Mouse (Mus musculus): ENCODE data around the gene Noc2l.

The Noc2l gene

DNA sequence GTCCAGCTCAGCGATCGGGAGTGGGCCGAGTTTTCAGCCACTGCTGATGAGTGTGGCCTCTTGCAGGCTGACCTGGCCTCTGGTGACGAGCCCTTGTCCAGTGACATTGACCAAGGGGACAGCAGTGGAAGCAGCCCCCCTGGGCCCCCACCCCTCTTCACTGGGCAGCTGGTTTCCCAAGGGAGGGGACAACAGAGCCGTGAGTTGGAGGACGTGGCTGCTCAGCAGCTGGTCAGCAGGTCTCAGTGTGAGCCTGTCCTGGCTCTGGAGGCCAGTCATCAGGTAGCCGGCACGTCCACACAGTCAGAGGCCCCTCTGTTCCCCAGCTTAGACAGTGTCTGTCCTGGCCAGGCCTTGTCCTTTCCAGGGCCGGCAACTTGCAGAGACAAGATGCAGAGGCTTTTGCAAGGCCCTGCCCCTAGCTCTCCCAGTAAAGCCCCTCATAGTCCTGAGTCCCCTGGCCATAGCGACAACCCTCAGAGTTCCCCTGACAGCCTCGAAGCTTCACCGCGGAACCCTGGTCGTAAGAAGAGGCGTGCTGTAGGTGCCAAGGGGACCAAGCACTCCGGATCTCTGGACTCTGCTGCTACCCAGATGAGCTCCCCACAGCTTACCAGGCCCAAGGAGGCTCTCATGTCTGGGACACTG is 18.7 kb upstream of the Noc2l start:
- DNase-seq: no peak

DNA sequence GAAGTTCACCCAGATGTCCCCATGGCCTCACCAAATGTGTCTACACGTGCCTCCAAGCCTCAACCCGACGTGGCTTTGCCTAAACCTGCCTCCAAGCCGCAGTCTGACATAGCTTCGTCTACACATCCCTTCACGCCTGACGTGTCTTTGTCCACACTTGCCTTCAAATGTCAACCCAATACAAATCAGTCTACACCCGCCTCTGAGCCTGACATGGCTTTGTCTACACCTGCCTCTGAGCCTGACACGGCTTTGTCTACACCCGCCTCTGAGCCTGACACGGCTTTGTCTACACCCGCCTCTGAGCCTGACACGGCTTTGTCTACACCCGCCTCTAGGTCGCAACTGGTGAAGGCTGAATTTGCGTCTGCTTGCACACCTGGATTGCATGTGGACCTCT is 18.0 kb upstream of the Noc2l start:
- DNase-seq: no peak

DNA sequence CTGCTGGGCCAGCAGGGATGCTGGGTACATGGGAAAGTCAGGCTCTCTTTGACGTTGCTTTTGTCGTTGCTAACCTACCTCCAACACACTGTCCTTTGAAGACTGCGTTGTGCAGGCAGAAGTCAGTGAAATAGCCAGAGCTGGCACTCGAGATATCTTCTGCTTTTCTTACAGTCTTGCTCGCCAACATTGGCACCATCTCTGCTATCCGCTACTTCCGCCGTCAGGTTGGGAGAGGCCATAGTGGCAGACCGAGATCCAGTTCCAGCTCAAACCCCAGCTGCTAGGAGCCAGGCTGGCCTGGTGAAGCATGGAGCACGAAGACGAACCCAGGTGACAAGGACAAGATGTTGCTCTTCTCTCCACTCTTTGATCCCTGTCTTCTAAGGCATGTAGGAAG is 15.9 kb upstream of the Noc2l start:
- no peak for DNase-seq

DNA sequence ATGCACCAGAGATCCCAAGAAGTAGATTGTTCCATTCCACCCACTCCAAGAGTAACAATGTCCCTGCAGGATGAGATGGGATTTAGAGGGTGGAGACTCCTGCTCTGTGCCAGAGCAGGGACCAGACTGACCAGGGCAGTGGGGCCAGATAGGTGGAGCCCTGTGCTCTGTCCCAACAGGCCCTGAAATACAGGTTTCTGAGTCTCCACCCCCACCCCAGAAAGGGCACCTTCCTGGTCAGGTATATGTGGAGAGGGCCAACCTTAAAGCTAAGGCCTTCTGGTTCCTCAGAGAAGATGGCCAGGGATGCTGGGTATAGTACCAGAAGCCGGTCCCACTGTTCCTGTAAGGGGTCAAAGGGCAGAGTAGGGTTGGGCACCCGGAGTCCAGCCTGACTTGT is 11.5 kb upstream of the Noc2l start:
- DNase-seq: no peak

DNA sequence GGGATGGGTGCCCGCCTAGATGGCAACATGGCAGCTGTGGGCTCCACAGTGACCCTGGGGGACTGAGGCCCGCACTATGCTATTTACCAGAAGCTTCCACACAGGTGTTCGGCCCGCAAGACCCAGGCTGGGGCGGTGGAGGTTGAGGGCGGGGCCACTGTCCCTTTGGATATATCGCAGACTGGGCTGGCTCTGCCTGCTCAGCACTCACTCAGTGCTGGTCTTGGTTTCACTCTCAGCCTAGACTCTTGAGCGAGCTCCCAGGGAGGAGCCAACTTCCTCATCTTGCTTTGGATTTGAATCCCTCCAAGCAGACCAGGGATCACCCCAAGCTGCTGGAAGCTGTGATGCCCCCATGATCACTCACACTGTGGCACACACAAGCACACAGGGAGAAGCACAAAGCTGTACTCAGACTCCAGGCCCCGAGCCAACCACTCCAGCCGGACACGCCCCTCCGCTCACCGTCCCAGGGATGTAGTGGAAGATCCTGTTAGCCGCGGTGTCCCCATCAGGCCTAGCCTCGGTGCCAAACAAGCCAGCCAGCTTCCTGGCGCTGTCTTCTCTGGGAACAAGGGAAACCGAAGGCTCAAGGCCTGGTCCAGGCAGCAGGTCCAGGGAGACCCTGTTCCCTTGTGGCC is 7.9 kb upstream of the Noc2l start:
- DNase-seq: no peak

DNA sequence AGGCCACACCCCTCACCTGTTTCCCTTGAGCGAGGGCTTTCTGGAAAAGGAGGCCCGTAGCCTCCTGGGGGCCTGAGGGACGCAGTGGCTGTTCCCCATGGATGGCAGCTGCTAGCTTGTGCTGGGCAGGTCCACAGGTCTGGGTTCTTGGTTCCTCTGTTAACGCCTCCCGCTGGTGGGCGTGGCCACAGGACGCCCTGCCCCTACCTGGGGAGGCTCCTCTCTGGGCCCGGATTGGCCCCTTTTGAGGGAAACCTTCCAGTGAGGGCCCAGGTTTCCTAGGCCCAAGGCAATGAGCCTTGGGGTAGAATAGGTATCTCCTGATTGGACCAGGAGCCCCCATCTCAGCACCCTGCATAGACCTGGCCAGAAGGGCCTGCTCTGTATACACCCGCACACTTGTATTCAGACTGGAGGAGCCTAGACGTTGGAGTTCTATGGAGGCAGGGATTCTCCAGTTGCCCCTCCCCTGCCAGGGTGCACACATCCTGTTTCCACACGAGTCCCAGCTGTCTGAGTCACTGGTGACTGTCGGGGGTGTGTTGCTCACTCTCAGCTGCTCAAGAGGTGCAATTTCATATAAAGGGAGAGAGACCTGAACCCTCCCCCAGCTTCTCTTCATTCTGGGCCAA is 7.3 kb upstream of the Noc2l start:
- DNase-seq: no peak

DNA sequence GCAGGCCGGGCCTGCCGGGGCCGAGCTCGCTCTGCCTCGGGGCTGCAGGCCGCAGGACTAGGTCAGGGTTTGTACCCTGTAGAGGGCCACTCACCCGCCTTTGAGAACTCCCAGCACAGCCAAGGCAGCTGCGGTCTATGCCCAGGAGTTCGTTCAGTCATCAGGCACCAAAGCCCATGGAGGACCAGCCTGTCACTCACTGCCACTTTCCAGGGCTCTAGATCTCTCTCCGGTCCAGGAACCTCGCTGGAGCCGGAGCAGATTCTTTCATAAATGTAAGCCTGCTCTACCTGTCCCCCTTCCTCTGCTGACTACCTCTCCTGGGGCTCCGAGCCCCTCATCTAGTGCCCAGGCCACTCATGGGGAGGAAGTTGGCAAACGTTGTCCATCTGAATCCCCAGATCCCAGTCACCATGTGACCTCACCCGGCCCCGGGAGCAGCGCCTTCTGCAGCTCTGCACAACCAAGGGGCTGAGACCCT is 1.7 kb upstream of the Noc2l start:
- DNase-seq: no peak

DNA sequence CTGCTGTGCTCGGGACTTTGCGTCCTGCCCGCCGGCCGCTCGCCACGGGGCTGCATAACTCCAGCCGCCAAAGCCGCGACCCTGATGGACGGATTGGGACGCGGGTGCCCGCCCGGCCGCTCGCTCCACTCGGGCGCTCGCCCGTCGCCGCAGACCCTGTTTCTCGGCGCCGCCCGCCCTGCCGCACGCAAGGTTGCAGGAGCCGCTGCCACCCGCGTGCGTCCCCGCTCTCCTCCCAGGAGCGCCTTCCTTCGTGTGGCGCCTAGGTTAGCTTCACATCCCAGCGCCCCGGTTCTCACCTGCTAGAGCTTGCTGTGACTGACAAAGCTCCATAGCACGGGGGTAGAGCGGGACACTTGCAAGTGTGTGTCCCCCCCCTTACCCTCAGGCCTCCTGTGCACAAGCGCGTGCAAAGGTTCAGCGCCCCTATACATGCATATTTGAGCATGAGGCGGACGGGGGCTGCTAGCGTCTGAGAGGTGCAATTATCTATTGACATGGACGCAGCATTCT is 1.1 kb upstream of the Noc2l start, which contains the start of gene Plekhn1:
Gene Plekhn1 (minus strand): TSS at position 157 of the 513 bp plus-strand sequence.
- DNase-seq: peak; percentile 79

DNA sequence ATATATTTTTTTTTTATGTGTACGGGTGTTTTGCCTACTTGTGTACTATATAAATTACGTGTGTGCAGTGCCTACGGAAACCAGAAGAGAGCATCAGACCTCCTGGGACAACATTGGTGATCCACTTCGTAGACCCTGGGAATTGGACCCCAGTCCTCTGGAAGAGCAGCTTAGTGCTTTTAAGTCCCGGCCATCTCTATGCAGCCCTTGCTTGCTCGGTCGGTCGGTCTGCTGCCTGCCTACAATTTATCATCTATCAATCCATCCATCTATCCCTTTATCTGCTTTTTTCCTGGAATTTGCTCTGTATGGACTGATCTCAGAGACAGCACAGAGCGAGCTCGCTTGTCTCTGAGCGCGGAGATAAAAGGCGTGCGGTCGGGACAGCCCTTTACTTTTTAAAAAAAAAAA is 445 bp upstream of the Noc2l start:
- no peak for DNase-seq

DNA sequence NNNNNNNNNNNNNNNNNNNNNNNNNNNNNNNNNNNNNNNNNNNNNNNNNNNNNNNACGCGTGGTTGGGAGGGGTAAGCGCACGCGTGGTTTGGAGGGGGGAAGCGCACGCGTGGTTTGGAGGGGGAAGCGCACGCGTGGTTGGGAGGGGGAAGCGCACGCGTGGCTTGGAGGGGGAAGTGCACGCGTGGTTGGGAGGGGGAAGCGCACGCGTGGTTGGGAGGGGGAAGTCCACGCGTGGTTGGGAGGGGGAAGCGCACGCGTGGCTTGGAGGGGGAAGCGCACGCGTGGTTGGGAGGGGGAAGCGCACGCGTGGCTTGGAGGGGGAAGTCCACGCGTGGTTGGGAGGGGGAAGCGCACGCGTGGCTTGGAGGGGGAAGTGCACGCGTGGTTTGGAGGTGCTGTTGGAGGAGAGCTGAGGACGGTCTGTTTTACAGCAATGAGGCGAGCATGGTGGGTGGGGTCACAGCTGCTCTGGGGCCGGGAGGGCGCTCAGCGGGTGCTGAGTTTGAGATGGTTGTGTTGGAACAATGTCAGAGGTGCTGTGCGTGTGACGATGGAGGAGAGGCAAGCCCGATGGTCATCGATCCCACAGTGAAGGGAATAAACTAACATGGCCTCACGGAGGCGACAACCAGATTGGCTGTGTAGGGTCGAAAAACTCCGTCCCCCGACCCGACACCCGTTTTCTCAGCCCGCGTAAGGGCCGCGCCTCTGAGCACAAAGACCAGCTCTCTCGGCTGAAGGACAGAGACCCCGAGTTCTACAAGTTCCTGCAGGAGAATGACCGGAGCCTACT is 1.0 kb downstream of the Noc2l start:
- DNase-seq: no peak

DNA sequence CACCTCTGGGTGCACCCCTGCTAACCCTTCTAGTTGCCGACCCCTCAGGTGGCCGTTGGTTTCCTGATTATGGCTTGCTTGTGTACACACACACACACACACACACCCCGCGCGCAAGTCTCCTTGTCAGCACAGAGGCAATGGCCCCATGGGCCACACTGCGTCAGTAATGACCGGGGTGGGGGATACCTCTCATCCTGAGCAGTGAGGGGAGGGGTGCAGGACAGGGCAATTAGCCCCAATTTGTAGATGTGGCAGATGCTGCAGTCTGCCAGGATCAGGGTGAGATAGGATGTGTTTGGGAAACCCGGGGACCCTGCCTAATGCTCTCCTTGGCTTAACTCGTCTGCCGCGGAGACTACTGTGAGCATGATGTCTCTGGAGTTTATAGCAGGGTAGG is 13.8 kb downstream of the Noc2l start:
- DNase-seq: no peak

DNA sequence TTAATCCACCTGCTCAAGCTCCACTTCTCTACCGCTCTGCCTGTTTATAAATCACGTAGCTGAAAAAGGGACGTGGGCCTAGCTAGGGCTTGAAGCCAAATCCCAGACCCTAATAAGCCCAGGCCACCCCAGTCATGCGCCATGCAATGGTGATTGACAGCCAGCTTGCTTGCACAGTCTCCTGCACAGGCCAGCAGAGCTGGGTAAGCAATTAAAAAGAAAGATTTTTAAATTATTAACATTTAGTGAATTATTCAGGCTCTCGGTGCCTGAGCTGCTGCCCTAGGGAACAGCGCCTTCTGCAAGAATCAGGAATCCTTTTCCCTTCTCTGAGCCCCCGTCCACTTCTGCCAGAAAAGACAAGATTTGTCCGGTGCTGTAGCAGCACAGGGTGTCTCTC is 15.3 kb downstream of the Noc2l start:
- no peak for DNase-seq

DNA sequence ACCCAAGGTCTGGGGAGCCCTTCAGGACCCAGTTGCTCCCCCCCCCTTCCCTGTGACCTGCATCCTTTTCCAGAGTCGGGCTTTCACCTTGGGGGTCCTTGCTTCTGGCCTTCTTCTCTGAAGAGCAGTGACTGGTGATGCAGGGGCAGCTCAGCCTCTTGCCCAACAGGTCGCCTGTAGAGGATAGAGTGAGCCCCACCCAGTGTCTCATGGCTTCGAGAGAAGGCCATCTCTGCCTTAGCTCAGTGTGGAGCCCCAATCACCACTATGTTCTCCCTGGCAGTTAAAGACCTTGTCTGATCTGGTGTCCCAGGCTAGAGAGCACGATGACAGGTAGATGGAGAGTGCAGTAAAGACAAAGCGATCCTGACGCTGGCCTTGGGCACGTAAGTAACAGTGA is 16.3 kb downstream of the Noc2l start:
- no peak for DNase-seq

DNA sequence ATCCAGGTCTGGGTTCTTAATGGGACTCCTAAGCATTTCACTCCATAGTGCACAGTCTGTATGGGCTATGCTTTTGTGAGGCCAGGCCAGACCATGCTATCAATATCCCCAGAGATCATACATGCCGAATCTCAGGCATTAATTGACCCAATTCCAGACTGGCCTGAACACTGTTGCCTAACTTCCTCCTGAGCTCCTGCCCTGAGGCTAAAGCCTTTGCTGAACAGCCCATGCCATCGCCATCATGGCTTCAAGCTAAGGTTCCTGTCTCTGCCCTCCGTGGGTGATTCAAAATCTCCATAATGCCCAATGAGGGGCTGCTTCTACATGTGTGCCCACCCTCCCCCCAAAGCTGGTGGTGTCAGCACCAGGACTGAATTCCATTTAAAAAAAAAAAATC is 16.8 kb downstream of the Noc2l start:
- DNase-seq: no peak

DNA sequence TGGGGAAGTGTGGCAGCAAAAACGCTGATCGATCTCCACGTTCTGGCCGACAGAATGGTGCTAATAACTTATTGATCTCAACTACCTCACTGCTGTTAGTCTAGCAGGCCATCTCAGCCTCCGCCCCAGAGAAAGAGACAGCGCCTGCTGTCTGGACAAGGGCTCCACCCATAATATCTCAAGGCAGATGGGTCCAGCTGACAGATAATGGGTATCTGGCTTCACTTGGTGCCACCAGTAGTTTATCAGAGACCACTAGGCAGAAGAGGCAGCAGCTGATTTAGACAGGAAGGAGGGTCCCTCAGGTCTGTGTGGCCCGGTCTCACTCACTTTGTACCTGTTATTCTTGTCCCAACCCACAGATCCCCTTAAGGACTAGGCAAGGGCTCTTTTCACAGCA is 17.2 kb downstream of the Noc2l start:
- no peak for DNase-seq

DNA sequence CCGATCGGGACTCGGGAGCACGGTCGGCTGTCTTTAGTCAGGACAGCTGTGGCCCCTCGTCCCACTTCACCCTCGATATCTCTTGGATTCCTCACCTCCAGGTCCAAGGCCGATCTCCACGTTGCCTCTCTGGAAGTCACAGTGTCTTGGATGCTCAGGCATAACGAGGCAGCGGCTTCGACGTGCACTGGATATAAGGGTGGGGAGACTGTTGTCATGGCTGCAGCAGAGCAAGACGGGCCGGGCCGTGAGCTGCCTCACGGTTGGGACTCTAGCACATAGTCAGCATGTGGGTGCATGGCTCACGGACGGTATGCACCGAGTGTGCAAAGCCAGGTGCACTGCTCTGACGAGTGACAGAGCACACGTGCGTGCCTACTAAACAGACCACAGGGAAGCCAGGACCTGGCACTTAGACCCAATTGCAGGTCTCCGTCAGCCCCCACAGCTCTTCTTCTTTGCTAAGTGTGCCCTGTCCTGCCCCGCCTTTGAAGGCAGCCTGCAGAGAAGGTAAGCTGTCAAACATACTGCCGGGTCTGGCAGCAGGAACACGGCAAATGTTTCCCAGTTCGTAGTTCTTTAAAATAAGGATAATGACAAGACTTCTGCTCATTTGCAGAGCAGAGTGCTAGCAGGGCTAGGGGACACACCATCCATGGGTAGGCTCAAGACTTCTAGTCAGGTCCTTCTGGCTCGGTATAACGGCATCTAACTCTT is 18.7 kb downstream of the Noc2l start:
- no peak for DNase-seq

DNA sequence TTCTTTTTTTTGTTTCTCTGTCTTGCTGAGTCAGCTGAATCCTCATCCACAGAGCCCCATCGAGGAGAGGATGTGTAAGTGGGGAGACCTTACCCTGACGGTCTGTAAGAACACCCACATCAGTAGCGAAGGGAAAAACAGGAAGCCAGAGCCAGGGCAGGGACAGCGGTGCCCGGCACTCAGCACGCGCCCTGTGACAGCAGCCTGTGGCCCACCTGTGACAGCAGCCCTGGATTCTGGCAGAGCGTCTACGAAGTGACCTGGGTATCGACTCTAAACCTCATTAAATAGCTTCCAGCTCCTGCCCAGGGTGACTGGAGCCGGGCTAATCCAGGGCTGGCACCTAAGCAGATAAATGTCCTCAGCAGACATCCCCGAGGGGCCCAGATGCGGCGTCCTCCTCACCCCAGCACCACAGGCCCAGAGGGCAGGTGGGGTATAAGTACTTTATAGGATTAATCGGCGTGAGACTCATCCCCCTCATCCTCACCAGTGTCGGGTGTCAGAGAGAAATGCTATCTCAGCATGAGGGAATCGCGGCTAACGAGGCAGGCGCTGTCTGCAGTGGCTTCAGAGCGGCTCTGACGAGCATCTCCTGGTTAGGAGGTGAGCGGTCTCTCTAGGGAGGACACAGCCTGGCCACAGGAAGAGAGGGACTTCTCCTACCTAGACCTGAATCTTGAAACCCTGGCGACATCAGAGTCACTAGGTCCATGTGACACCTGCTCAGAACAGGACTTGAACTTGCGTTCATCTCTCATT is 19.4 kb downstream of the Noc2l start, which contains the start of gene Samd11:
Gene Samd11 (minus strand): TSS at position 580 of the 762 bp plus-strand sequence.
- DNase-seq: no peak
